ENCODE assay signal across 8 mouse cellular contexts in genomic region chr5:99252203-99253135, GRCm38 (mm10).
A peak's percentile ranks its signal among the peaks of the same experiment; 100 is the strongest.
DNase-seq lines count a peak whose midpoint lies in the region; ATAC-seq and TF ChIP-seq lines count a peak whose summit lies in the region.

No protein-coding gene starts in this region.

- peak overlapping the region; percentile 71 for H3K4me3 ChIP-seq in ES-Bruce4 (ENCODE audit: low read depth, low read length)
- peak overlapping the region; percentile 77 for H3K4me3 ChIP-seq in forebrain, embryonic 16.5 days (replicated peaks; ENCODE audit: low read length)
- H3K4me3 ChIP-seq in layer of hippocampus, adult 2 months, result peak overlapping the region; percentile 76
- peak overlapping the region; percentile 81 for H3K4me3 ChIP-seq in lung, adult 2 months (replicated peaks; ENCODE audit: extremely low read depth, low read depth, low read length)
- peak overlapping the region; percentile 56 for H3K4me3 ChIP-seq in neural tube, embryonic 15.5 days (replicated peaks)

- under 1% methylated on average over 78 of the region's 78 CpGs for WGBS in forebrain, embryonic 16.5 days
- under 1% methylated on average over 78 of the region's 78 CpGs for WGBS in lung, adult 2 months
- 0% methylated on average over 76 of the region's 78 CpGs for WGBS in neural tube, embryonic 15.5 days

- intact Hi-C loops in heart, postnatal 36 days (cut with DNase I), result loop anchor here (5.0 to 10.0 kb wide), 4 partner anchors 85 to 725 kb away; partner anchors contain the start of genes 4930524J08Rik and Hnrnpd

- no peak overlapping the region for H3K27ac ChIP-seq in ES-Bruce4 (ENCODE audit: insufficient read depth, low read length)
- H3K27ac ChIP-seq in forebrain, embryonic 16.5 days (ENCODE audit: low read length), result peak overlapping the region; percentile 91
- H3K27ac ChIP-seq in layer of hippocampus, adult 2 months, result peak overlapping the region; percentile 79
- peak overlapping the region; percentile 83 for H3K27ac ChIP-seq in neural tube, embryonic 15.5 days (replicated peaks)

- no peaks in the 10 kb centered on the region for H3K4me1 ChIP-seq in ES-Bruce4 (ENCODE audit: control insufficient read depth, insufficient read depth, low read length)
- H3K4me1 ChIP-seq in forebrain, embryonic 16.5 days (replicated peaks; ENCODE audit: control insufficient read depth, insufficient read depth, low read length), result peaks cover 19% of the 10 kb centered on the region
- peaks cover 6% of the 10 kb centered on the region for H3K4me1 ChIP-seq in lung, adult 2 months (ENCODE audit: control insufficient read depth, insufficient read depth, low read length)
- peaks cover 42% of the 10 kb centered on the region for H3K4me1 ChIP-seq in neural tube, embryonic 15.5 days

- TF ChIP-seq EP300 in ES-Bruce4 (IDR thresholded peaks at IDR 0.05; ENCODE audit: insufficient read depth, low read depth, low read length), result no peak

- TF ChIP-seq POLR2A in ES-Bruce4 (IDR thresholded peaks at IDR 0.05; ENCODE audit: insufficient read depth, low read length), result no peak
- TF ChIP-seq POLR2A in lung, adult 2 months (IDR thresholded peaks at IDR 0.05; ENCODE audit: borderline replicate concordance, extremely low read depth, low read depth, low read length), result peak; percentile 89

- peak; percentile 88 to 95 for DNase-seq in cerebellum, adult 18-20 months
- peak; percentile 98 to 99 for DNase-seq in heart, postnatal 36 days
- DNase-seq in layer of hippocampus, adult 2 months (ENCODE audit: low spot score in 2 of 2), result peak; percentile 94 to 96
- peak; percentile 97 for DNase-seq in lung, adult 2 months
- peak; percentile 99 for DNase-seq in testis, postnatal 10 days (ENCODE audit: low spot score)

- H3K4me2 ChIP-seq in forebrain, embryonic 16.5 days (ENCODE audit: low read length), result peak overlapping the region; percentile 58
- H3K4me2 ChIP-seq in neural tube, embryonic 15.5 days, result peak overlapping the region; percentile 81

- peak; percentile 94 for ATAC-seq in forebrain, embryonic 16.5 days
- ATAC-seq in neural tube, embryonic 15.5 days (ENCODE audit: low FRiP score), result peak; percentile 92

- peak overlapping the region; percentile 47 for H3K9ac ChIP-seq in ES-Bruce4 (ENCODE audit: low read depth, poor library complexity, severe bottlenecking)
- H3K9ac ChIP-seq in forebrain, embryonic 16.5 days (replicated peaks; ENCODE audit: low read depth, low read length), result peak overlapping the region; percentile 71
- peak overlapping the region; percentile 60 for H3K9ac ChIP-seq in neural tube, embryonic 15.5 days (replicated peaks)

- peaks cover under 1% of the 10 kb centered on the region; the same call in 1 of the 2 replicates for H3K9me3 ChIP-seq in ES-Bruce4 (replicated peaks; ENCODE audit: control insufficient read depth, insufficient read depth, low read length, poor library complexity, severe bottlenecking)
- no peaks in the 10 kb centered on the region for H3K9me3 ChIP-seq in forebrain, embryonic 16.5 days (ENCODE audit: control insufficient read depth, low read length)
- H3K9me3 ChIP-seq in neural tube, embryonic 15.5 days (replicated peaks), result no peaks in the 10 kb centered on the region

- no peaks in the 10 kb centered on the region; the same call in 1 of the 2 replicates for H3K27me3 ChIP-seq in ES-Bruce4 (ENCODE audit: control insufficient read depth, insufficient read depth, low read length, poor library complexity, severe bottlenecking)
- no peaks in the 10 kb centered on the region for H3K27me3 ChIP-seq in forebrain, embryonic 16.5 days (replicated peaks; ENCODE audit: control insufficient read depth, insufficient read depth, low read length)
- H3K27me3 ChIP-seq in neural tube, embryonic 15.5 days (replicated peaks), result 0 out of 2 replicates have a peak, but pooled peaks cover 2% of the 10 kb centered on the region

- H3K36me3 ChIP-seq in ES-Bruce4 (ENCODE audit: control insufficient read depth, insufficient read depth, low read length, poor library complexity, severe bottlenecking), result no peaks in the 10 kb centered on the region
- H3K36me3 ChIP-seq in forebrain, embryonic 16.5 days (ENCODE audit: control insufficient read depth, insufficient read depth), result no peaks in the 10 kb centered on the region
- H3K36me3 ChIP-seq in neural tube, embryonic 15.5 days, result no peaks in the 10 kb centered on the region

- no peak for TF ChIP-seq CTCF in ES-Bruce4 (IDR thresholded peaks at IDR 0.05; ENCODE audit: low read depth, low read length)
- TF ChIP-seq CTCF in layer of hippocampus, adult 2 months (conservative IDR thresholded peaks at IDR 0.05), result peak; percentile 34; the same call in 1 of the 2 replicates
- TF ChIP-seq CTCF in lung, adult 2 months (IDR thresholded peaks at IDR 0.05; ENCODE audit: insufficient read depth, low read length), result no peak
